Mouse (Mus musculus) megakaryocyte, embryonic 14.5 days (primary cell): ENCODE results near the gene Srms. TPM values are rescaled to one million over a fixed set of nuclear protein-coding genes. Genes with fewer than 3 reads are reported as not detected.

Experiments
- H3K27me3 ChIP-seq: replicated peaks from 2 replicates; pipeline ENCODE3; 2012; ENCODE audit warnings: inconsistent platforms
- H3K36me3 ChIP-seq: replicated peaks from 2 replicates; pipeline ENCODE3; 2012; ENCODE audit warnings: low read length, inconsistent platforms, mixed read lengths
- H3K4me1 ChIP-seq: 2 replicates; pipeline ENCODE4 v1.6.1; 2012; ENCODE audit warnings: inconsistent platforms
- H3K4me3 ChIP-seq: replicated peaks from 2 replicates; pipeline ENCODE3; 2012; ENCODE audit warnings: moderate library complexity, mild to moderate bottlenecking, inconsistent platforms
- H3K9me3 ChIP-seq: 2 replicates; pipeline ENCODE4 v1.6.1; 2012; ENCODE audit warnings: inconsistent platforms
- FLI1 ChIP-seq: IDR thresholded peaks from 2 replicates; pipeline ENCODE4 v1.6.1; 2012; ENCODE audit warnings: low read length, inconsistent platforms, mixed read lengths
- GATA1 ChIP-seq: IDR thresholded peaks from 3 replicates; pipeline ENCODE4 v1.6.1; 2012; ENCODE audit warnings: mixed read lengths, low read length, inconsistent platforms, borderline replicate concordance
- polyA plus RNA-seq: library from polyadenylated mRNA; stranded (reverse); fragments of >175 nt; gene quantifications from 2 replicates; pipeline ENCODE4 v1.2.3, GENCODE M21; 2012; ENCODE audit warnings: low replicate concordance; ENCODE audit not compliant: insufficient read depth

The Srms gene
- polyA plus RNA-seq, 1 experiment = not detected

DNA sequence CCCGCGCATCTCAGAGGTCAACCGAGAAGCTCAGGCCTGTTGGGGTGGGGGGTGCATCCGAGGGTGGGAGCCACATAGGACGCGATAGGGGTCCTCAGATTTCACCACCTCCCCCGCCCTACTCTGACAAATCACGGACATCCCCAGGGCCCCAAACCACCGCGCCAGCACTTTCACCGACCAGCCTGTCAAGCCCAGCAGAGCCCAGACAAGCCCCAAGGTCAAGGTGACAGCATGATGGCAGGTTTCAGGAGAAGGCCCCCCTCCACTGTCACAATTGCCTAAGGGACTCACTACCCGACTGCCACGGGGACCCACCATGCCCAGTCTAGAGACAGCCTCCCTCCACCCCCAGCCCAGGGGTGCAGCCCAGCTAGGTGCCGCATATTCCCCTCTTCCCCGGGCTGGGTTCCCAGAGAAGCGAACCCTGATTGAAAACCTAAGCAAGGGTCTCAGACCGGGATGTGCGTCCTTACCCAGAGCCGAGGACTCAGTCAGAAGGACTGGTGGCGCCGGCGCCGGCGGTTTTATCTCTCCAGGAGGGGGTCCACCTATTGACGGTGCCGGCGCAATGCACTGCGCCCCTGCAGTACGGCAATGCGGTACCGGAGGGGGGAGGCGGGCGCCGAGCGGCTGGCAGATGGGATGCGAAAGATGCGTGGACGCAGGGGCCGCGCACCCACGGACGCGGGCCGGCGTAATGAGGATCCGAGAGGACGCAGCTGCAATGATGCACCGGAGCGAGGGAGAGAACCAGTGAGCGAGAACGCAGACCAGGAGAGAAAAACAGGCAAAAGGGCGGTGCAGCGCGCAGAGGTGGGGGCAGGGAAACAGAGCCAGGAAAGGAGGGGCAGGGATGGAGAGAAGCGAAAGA is 56.5 kb downstream of the Srms start, which contains the start of gene Eef1a2:
Gene Eef1a2 (minus strand): TSS at position 767 of the 874 bp plus-strand sequence.
- Histone ChIP-seq H3K27me3 (peaks cover 81% of the 10 kb centered on the region), H3K9me3 (no peaks in the 10 kb centered on the region), H3K36me3 (no peaks in the 10 kb centered on the region), H3K4me3 (peak within 1 kb of the TSS; percentile 33), H3K4me1 (peaks cover 29% of the 10 kb centered on the region)
- no peak for TF ChIP-seq GATA1
- no peak for TF ChIP-seq FLI1

DNA sequence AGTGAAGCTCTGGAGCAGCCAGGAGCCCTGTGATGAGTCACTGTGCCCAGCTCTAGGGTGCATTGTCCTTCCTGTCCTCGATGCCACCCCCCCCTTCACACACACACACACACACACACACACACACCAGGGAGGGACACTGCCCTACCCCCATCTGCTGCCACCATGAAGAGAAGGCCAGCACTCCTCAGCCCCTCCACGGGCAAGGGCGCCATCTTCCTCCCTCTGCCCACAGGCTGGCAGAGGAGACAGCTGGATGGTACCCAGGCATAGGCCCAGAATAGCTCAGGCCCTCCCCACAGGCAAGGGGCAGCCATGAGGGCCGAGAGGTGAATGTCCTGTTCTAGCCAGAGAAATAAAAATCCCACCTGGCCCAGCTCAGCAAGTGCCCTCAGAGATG is 57.2 kb downstream of the Srms start:
- Histone ChIP-seq H3K4me3 (no peak overlapping the region), H3K9me3 (no peaks in the 10 kb centered on the region), H3K27me3 (peaks cover 87% of the 10 kb centered on the region), H3K4me1 (peaks cover 29% of the 10 kb centered on the region), H3K36me3 (no peaks in the 10 kb centered on the region)
- TF ChIP-seq GATA1 (no peak), FLI1 (no peak)

Other genes with a start within 250 kb of the Srms start
- 10.9 and 22.8 TPM in 2 replicates for gene Arfgap1, start 246.0 kb downstream of the Srms start, polyA plus RNA-seq
- gene Col20a1, start 226.7 kb downstream of the Srms start, polyA plus RNA-seq = 3.0 and 9.2 TPM in 2 replicates
- not detected in 2 replicates for gene Chrna4, start 169.6 kb downstream of the Srms start, polyA plus RNA-seq
- gene Kcnq2, start 77.9 kb downstream of the Srms start, polyA plus RNA-seq = not detected in 2 replicates
- not detected in 2 replicates for gene Eef1a2, start 56.2 kb downstream of the Srms start, polyA plus RNA-seq
- gene Ppdpf, start 25.9 kb downstream of the Srms start, polyA plus RNA-seq = 257 and 509 TPM in 2 replicates
- gene Ptk6, start 10.4 kb downstream of the Srms start, polyA plus RNA-seq = not detected in 2 replicates
- gene Fndc11, start 6.8 kb upstream of the Srms start, polyA plus RNA-seq = not detected in 2 replicates
- gene Helz2, start 28.8 kb upstream of the Srms start, polyA plus RNA-seq = 1.9 and 2.3 TPM in 2 replicates
- gene Gmeb2, start 74.8 kb upstream of the Srms start, polyA plus RNA-seq = 4.9 and 8.0 TPM in 2 replicates
- gene Stmn3, start 101.3 kb upstream of the Srms start, polyA plus RNA-seq = not detected in 2 replicates
- gene Rtel1, start 106.6 kb upstream of the Srms start, polyA plus RNA-seq = 1.5 and 6.1 TPM in 2 replicates
- gene Zgpat, start 151.7 kb upstream of the Srms start, polyA plus RNA-seq = 3.5 and 17.6 TPM in 2 replicates
- 5.0 and 9.7 TPM in 2 replicates for gene Arfrp1, start 152.2 kb upstream of the Srms start, polyA plus RNA-seq
- gene Lime1, start 166.9 kb upstream of the Srms start, polyA plus RNA-seq = 20.5 and 108 TPM in 2 replicates
- 0.16 TPM in 1 of 2 replicates, not detected in the other for gene Zbtb46, start 246.2 kb upstream of the Srms start, polyA plus RNA-seq